Mouse (Mus musculus) lung, embryonic 14.5 days (tissue): ENCODE data around the gene March6. TPM values are rescaled to one million over a fixed set of nuclear protein-coding genes. Genes with fewer than 3 reads are reported as not detected.

ENCODE experiments used
- ATAC-seq: fragments of 200-750 bp; cut with Nextera tagmentation; 2 replicates; pipeline ENCODE4 v1.8.0; 2017; ENCODE audit warnings: mild to moderate bottlenecking, moderate TSS enrichment, moderate library complexity; ENCODE audit not compliant: insufficient read depth
- DNase-seq: peaks from one replicate; pipeline ENCODE4 v3.0.0-alpha.2; 2015
- H3K27ac ChIP-seq: fragments of 300-500 bp; sonication (generic); 2 replicates; pipeline ENCODE4 v1.5.1; 2014; ENCODE audit warnings: low read depth, mild to moderate bottlenecking, moderate library complexity
- H3K27me3 ChIP-seq: fragments of 300-500 bp; sonication (generic); 2 replicates; pipeline ENCODE4 v1.6.1; 2014; ENCODE audit warnings: low read length, control low read depth; ENCODE audit not compliant: insufficient read depth
- H3K36me3 ChIP-seq: fragments of 300-500 bp; sonication (generic); 2 replicates; pipeline ENCODE4 v1.6.1; 2014; ENCODE audit warnings: control low read depth; ENCODE audit not compliant: insufficient read depth
- H3K4me1 ChIP-seq: fragments of 300-500 bp; sonication (generic); 2 replicates; pipeline ENCODE4 v1.6.1; 2014; ENCODE audit warnings: antibody characterized with exemption, control low read depth; ENCODE audit not compliant: insufficient read depth
- H3K4me2 ChIP-seq: fragments of 300-500 bp; sonication (generic); 2 replicates; pipeline ENCODE4 v1.6.1; 2014; ENCODE audit warnings: mild to moderate bottlenecking
- H3K4me3 ChIP-seq: fragments of 300-500 bp; sonication (generic); 2 replicates; pipeline ENCODE4 v1.5.1; 2014; ENCODE audit warnings: low read depth, low read length
- H3K9ac ChIP-seq: fragments of 300-500 bp; sonication (generic); 2 replicates; pipeline ENCODE4 v1.6.1; 2014
- H3K9me3 ChIP-seq: fragments of 300-500 bp; sonication (generic); 2 replicates; pipeline ENCODE4 v1.6.1; 2016; ENCODE audit warnings: low read depth, low read length, control low read depth
- CTCF ChIP-seq: IDR thresholded peaks from 2 replicates; pipeline ENCODE4 v1.5.1; 2016; ENCODE audit warnings: antibody characterized with exemption, low read depth
- WGBS: fragments of 180-500 bp; shearing (Covaris S2); extraction: QIAGEN DNeasy Blood & Tissue Kit; methylation state at CpG from one replicate; pipeline ENCODE4 v1.1.7; 2014; 5-methylcytosine and 5-hydroxymethylcytosine counted together
- polyA plus RNA-seq: library from polyadenylated mRNA; unstranded; fragments of >200 nt; fragmentation: Nextera tagmentation; extraction: Ambion mirVana; gene quantifications from 2 replicates; pipeline ENCODE4 v1.2.1, GENCODE M21; 2014

March6 gene
- polyA plus RNA-seq, 1 experiment from 2014 or later: 37.0 TPM

DNA sequence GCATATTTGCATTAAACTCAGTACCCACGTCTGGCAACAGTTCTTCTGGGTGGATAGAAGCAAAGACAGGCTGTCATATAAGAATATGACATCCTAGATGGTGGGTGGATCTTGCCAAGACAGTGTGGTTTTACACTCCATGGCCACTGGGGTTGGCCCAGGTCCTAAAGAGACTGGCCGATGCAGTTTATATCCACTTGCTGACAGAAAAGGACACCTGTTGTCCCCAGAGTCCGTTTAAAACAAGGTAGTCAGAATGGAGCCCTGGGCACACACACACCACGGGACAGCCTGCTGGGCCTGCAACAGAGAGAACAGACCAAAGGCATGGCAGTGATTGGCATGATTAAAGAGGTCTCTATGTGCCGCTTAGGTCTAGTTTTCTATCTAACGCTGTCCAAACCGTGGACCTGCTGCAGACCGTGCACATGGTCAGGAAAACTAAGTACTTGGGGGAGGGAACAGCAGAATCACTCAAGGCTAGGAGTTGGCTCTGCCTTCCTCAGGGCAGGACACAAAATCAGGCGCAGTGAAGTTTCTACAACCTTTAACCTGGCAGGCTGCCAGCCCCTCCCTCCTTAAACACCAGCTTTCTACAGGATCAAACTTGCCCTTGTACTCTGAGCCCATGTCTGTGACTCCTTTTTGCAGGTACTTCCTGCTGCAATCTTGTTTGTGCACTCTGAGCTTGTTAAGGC, 38.6 kb upstream of the March6 start:
- ATAC-seq: peak; percentile 25; the same call in 1 of the 2 replicates
- H3K4me1 ChIP-seq: peaks cover 10% of the 10 kb centered on the region; the same call in 1 of the 2 replicates
- no peak overlapping the region for H3K4me2 ChIP-seq
- WGBS: 50% methylated on average over 9 of the region's 9 CpGs
- peak; percentile 65 for DNase-seq
- no peak for TF ChIP-seq CTCF
- no peak overlapping the region for H3K4me3 ChIP-seq
- H3K36me3 ChIP-seq: no peaks in the 10 kb centered on the region
- H3K27ac ChIP-seq: no peak overlapping the region
- no peaks in the 10 kb centered on the region for H3K9me3 ChIP-seq
- no peak overlapping the region for H3K9ac ChIP-seq
- no peaks in the 10 kb centered on the region for H3K27me3 ChIP-seq

DNA sequence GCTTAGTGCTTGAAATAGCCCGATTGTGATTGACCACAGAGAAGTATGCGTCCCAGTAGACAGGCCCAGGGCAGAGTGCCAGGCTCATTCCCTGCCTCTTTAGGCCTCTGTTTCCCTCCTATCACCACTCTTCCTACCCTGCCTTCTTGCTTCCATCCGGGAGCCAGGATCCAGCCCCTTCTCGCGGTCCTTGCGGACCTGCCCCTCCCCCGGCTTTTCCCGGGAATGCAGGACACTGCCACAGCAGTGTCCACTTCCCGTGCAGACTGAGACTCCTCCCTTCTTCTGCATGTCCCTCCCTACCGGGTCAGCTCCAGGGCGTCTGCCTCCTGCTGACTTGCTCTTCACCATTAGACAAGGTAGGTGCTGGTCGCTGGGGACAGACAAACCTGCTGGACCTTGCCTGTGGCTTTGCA, 37.7 kb upstream of the March6 start:
- 8% methylated on average over 12 of the region's 12 CpGs for WGBS
- Histone ChIP-seq H3K9ac (no peak overlapping the region), H3K27ac (no peak overlapping the region), H3K4me2 (peak overlapping the region; percentile 47), H3K4me1 (peaks cover 13% of the 10 kb centered on the region; the same call in 1 of the 2 replicates), H3K27me3 (no peaks in the 10 kb centered on the region), H3K4me3 (peak overlapping the region; percentile 10; the same call in 1 of the 2 replicates), H3K36me3 (no peaks in the 10 kb centered on the region), H3K9me3 (no peaks in the 10 kb centered on the region)
- peak; percentile 91 for ATAC-seq
- peak; percentile 78 for DNase-seq
- no peak for TF ChIP-seq CTCF

DNA sequence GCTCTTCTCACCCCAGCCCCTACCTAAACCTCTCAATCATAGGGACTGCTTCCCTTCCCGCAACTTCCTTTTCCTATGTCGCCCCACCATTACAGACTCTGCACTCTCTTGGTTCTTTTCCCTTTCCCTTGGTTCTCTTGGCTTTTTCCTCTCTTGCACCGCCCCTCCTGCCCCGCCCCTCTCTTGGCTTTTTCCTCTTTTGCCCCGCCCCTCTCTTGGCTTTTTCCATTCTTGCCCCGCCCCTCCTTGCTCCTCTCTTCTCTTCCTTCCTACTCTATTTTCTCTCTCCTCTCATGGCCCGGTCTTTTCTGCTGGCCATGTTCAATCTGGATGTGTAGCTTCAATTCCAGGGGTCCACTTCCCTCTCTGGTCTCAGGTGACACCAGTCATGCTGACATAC, 36.6 kb upstream of the March6 start:
- Histone ChIP-seq H3K4me3 (no peak overlapping the region), H3K4me2 (no peak overlapping the region), H3K36me3 (no peaks in the 10 kb centered on the region), H3K27ac (no peak overlapping the region), H3K9ac (no peak overlapping the region), H3K4me1 (peaks cover 13% of the 10 kb centered on the region; the same call in 1 of the 2 replicates), H3K9me3 (no peaks in the 10 kb centered on the region), H3K27me3 (no peaks in the 10 kb centered on the region)
- WGBS: 71% methylated on average over 7 of the region's 7 CpGs
- ATAC-seq (no peak), DNase-seq (no peak)
- TF ChIP-seq CTCF: no peak

DNA sequence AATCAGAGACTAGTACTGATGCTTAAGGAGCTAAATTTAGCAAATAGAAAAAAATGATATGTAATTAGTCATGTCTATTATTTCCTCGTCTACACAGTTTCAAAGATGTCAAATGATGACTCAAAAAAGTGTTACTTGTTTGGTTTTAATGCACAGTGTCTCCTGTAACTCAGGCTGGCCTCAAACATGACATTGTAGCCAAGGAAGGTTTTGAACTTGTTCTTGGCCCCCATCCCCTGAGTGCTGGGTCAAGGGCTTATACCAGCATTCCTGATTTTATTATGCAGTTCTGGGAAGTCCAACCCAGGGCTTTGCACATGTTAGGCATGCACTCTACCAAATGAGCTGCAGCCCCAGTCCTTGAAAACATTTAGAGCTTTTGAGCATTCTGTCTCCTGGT, 34.9 kb upstream of the March6 start:
- ATAC-seq (no peak), DNase-seq (no peak)
- H3K36me3 ChIP-seq: no peaks in the 10 kb centered on the region
- no peak overlapping the region for H3K27ac ChIP-seq
- H3K9me3 ChIP-seq: no peaks in the 10 kb centered on the region
- H3K4me1 ChIP-seq: peaks cover 13% of the 10 kb centered on the region; the same call in 1 of the 2 replicates
- no peak for TF ChIP-seq CTCF
- WGBS: 53% methylated on average over 1 of the region's 1 CpGs
- no peaks in the 10 kb centered on the region for H3K27me3 ChIP-seq
- no peak overlapping the region for H3K4me3 ChIP-seq
- no peak overlapping the region for H3K9ac ChIP-seq
- H3K4me2 ChIP-seq: no peak overlapping the region

DNA sequence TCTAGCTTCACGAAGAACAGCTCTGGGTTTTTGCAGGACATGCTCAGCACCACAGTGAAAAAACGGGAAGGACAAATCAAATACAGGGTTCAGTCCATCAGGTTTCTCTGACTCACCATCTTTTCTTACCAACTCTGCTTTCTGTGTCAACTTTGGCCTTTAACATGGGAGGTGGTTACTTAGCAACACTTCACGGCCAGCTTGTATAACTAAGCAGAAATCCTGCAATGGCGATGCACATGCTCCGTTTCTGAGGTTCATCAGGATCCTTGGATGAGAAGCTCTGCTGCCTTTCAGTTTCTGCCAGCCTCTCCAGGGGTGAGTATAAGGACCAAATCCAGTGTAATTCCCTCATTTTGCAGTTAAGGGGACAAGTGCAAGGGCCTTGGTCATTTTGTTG, 34.3 kb upstream of the March6 start, which contains the start of gene Cmbl:
TSS of gene Cmbl (plus strand) at position 206 of the 400 bp plus-strand sequence.
- ATAC-seq (no peak), DNase-seq (no peak)
- WGBS: 47% methylated on average over 5 of the region's 5 CpGs
- Histone ChIP-seq H3K4me2 (peak within 1 kb of the TSS; percentile 45; the same call in 1 of the 2 replicates), H3K4me3 (no peak within 1 kb of the TSS), H3K4me1 (peaks cover 13% of the 10 kb centered on the region; the same call in 1 of the 2 replicates), H3K27ac (0 out of 2 replicates have a peak within 1 kb of the TSS, but pooled peaks have one; percentile 59), H3K27me3 (no peaks in the 10 kb centered on the region), H3K36me3 (no peaks in the 10 kb centered on the region), H3K9ac (no peak within 1 kb of the TSS), H3K9me3 (no peaks in the 10 kb centered on the region)
- TF ChIP-seq CTCF: no peak

DNA sequence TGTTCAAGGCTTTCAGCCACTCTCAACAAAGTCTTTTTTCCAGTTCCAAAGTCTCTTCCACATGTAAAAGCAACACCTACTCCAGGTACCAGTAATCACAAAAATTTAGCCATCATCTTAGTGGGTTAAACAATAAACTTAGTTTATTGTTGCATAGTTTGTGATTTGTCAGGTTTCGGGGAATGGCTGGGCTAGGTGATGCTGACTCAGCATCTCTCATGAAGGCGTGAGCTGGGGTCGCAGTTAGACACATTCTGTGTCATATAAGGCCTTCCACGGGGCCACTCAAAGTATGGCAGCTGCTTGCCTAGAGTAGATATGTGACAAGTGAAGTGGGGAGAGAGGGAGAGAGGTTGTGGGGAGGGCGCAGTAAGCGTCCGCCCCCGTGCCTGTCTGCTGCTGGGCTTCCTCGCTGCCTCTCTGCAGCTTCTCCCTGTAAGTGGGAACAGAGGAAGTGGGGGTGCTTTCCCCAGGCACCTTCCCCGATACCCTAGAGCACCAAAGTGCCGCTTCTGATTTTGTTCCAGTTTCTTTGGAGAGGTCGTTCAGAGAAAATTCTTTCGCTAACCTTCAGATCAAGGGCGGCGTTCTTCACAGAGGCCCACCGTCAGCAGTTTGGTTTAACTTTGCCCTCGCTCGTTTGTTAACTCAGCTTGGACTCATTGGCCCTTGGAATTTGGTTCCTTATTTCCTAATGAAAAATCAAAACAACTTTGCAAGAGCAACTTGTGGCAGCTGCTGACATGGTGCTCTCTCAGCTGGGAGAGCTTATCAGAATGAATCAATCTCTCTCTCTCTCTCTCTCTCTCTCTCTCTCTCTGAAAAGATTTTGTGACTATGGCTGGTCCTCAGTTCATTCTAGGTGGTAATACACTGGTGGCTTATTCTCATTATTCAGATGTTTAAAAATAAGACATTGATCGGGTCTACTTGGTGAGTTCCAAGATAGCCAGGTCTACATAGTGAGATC, 33.0 kb upstream of the March6 start:
- H3K4me2 ChIP-seq: peak overlapping the region; percentile 45
- no peak overlapping the region for H3K4me3 ChIP-seq
- ATAC-seq (no peak), DNase-seq (peak; percentile 34)
- peak overlapping the region; percentile 59; the same call in 1 of the 2 replicates for H3K27ac ChIP-seq
- H3K27me3 ChIP-seq: no peaks in the 10 kb centered on the region
- H3K36me3 ChIP-seq: no peaks in the 10 kb centered on the region
- H3K4me1 ChIP-seq: peaks cover 13% of the 10 kb centered on the region; the same call in 1 of the 2 replicates
- no peaks in the 10 kb centered on the region for H3K9me3 ChIP-seq
- H3K9ac ChIP-seq: no peak overlapping the region
- TF ChIP-seq CTCF: no peak
- WGBS: 28% methylated on average over 19 of the region's 19 CpGs
